Mouse (Mus musculus) left cerebral cortex, postnatal 14 days (tissue): ENCODE measurements at regions not wholly inside any gene's neighbourhood (a gene's known extent, or its start where the extent isn't known, plus 50 kb on each side); places are given as distances from the start of the nearest gene placed in this dataset.
"Not testable (repeated sequence)": the region's sequence is repeated elsewhere in the genome, so short reads cannot be mapped to it uniquely, and the experiment has no call there.

Experiments used
- DNase-seq, 2 experiments: peaks; one replicate each; pipeline ENCODE4 v3.0.0; 2021 to 2022; ENCODE audit warnings: low spot score in 2 of 2, mixed read lengths in 1 of 2
- intact Hi-C: fragments of 180-260 bp; cut with DNase I; formaldehyde crosslinking; loops from one replicate; pipeline ENCODE4 v1.15.1; 2025

- DNase-seq, intact Hi-C loops: not testable (repeated sequence)
Measured at GRCm38 (mm10) chrX:97141170-97142085, 69.0 kb downstream of the Pgr15l start.

- intact Hi-C loops, result no loop called here
- DNase-seq, result no peak
Measured at GRCm38 (mm10) chrX:97142237-97142636, 69.8 kb downstream of the Pgr15l start.

- DNase-seq, result peak in 1 of 2 experiments; percentile 0
- intact Hi-C loops, result no loop called here
Measured at GRCm38 (mm10) chrX:97156155-97156554, 83.8 kb downstream of the Pgr15l start.
